ENCODE assay signal across 8 mouse cellular contexts in genomic region chr16:78577085-78577671, GRCm38 (mm10). TPM values are rescaled to one million over a fixed set of nuclear protein-coding genes. Genes with fewer than 3 reads are reported as not detected.
DNase-seq lines count a peak whose midpoint lies in the region; ATAC-seq and TF ChIP-seq lines count a peak whose summit lies in the region.

No protein-coding gene starts in this region.

- peak; percentile 27; the same call in 1 of the 2 replicates for ATAC-seq in heart, postnatal 0 days (ENCODE audit: insufficient read depth, low read depth)
- no peak for ATAC-seq in limb, embryonic 12.5 days (ENCODE audit: insufficient number of reproducible peaks, insufficient read depth, low FRiP score, low TSS enrichment, low read depth)
- peak; percentile 19 for ATAC-seq in midbrain, embryonic 15.5 days (replicated peaks)

- H3K36me3 ChIP-seq in testis, adult 2 months (ENCODE audit: control insufficient read depth, insufficient read depth, low read length), result no peaks in the 10 kb centered on the region; the same call in 1 of the 2 replicates
- H3K36me3 ChIP-seq in heart, postnatal 0 days (replicated peaks; ENCODE audit: control insufficient read depth, insufficient read depth, low read length), result no peaks in the 10 kb centered on the region
- H3K36me3 ChIP-seq in limb, embryonic 12.5 days, result peaks cover 6% of the 10 kb centered on the region; the same call in 1 of the 2 replicates
- H3K36me3 ChIP-seq in midbrain, embryonic 15.5 days (replicated peaks), result no peaks in the 10 kb centered on the region

- peaks cover 4% of the 10 kb centered on the region for H3K4me1 ChIP-seq in testis, adult 2 months (ENCODE audit: control insufficient read depth, insufficient read depth, low read length)
- no peaks in the 10 kb centered on the region; the same call in 1 of the 2 replicates for H3K4me1 ChIP-seq in heart, postnatal 0 days (ENCODE audit: control insufficient read depth, insufficient read depth)
- H3K4me1 ChIP-seq in limb, embryonic 12.5 days (replicated peaks), result peaks cover 28% of the 10 kb centered on the region
- H3K4me1 ChIP-seq in midbrain, embryonic 15.5 days, result peaks cover 27% of the 10 kb centered on the region

- no peak for TF ChIP-seq POLR2A in testis, adult 2 months (IDR thresholded peaks at IDR 0.05; ENCODE audit: control insufficient read depth, low read depth, low read length)

- WGBS in heart, postnatal 0 days, result 22% methylated on average over 14 of the region's 14 CpGs
- WGBS in limb, embryonic 12.5 days, result 27% methylated on average over 14 of the region's 14 CpGs
- WGBS in midbrain, embryonic 15.5 days, result 19% methylated on average over 14 of the region's 14 CpGs

- H3K4me2 ChIP-seq in heart, postnatal 0 days (ENCODE audit: low read depth, low read length), result peak overlapping the region; percentile 71
- peak overlapping the region; percentile 62 for H3K4me2 ChIP-seq in limb, embryonic 12.5 days
- H3K4me2 ChIP-seq in midbrain, embryonic 15.5 days, result peak overlapping the region; percentile 76

- H3K4me3 ChIP-seq in testis, adult 2 months (ENCODE audit: control insufficient read depth, low read depth, low read length), result peak overlapping the region; percentile 87; the same call in 1 of the 2 replicates
- peak overlapping the region; percentile 66 for H3K4me3 ChIP-seq in heart, postnatal 0 days (ENCODE audit: low read depth, low read length)
- peak overlapping the region; percentile 76 for H3K4me3 ChIP-seq in limb, embryonic 12.5 days (replicated peaks)
- H3K4me3 ChIP-seq in midbrain, embryonic 15.5 days, result peak overlapping the region; percentile 83

- no peak for TF ChIP-seq CTCF in testis, adult 2 months (IDR thresholded peaks at IDR 0.05; ENCODE audit: control insufficient read depth, insufficient read depth, insufficient replicate concordance, low read depth, low read length)
- TF ChIP-seq CTCF in heart, postnatal 0 days (IDR thresholded peaks at IDR 0.05; ENCODE audit: low read depth), result no peak

- peak overlapping the region; percentile 37; the same call in 1 of the 2 replicates for H3K27ac ChIP-seq in testis, adult 2 months (ENCODE audit: control insufficient read depth, insufficient read depth, low read depth, low read length)
- peak overlapping the region; percentile 83 for H3K27ac ChIP-seq in heart, postnatal 0 days (ENCODE audit: low read depth)
- peak overlapping the region; percentile 95 for H3K27ac ChIP-seq in limb, embryonic 12.5 days
- H3K27ac ChIP-seq in midbrain, embryonic 15.5 days, result peak overlapping the region; percentile 79

- H3K27me3 ChIP-seq in testis, adult 2 months (ENCODE audit: control insufficient read depth, insufficient read depth, low read length), result no peaks in the 10 kb centered on the region
- H3K27me3 ChIP-seq in heart, postnatal 0 days (ENCODE audit: control insufficient read depth, insufficient read depth, low read length), result no peaks in the 10 kb centered on the region
- no peaks in the 10 kb centered on the region for H3K27me3 ChIP-seq in limb, embryonic 12.5 days
- no peaks in the 10 kb centered on the region for H3K27me3 ChIP-seq in midbrain, embryonic 15.5 days (replicated peaks)

- no peaks in the 10 kb centered on the region for H3K9me3 ChIP-seq in heart, postnatal 0 days (replicated peaks; ENCODE audit: control insufficient read depth, low read length)
- 0 out of 2 replicates have a peak, but pooled peaks cover 4% of the 10 kb centered on the region for H3K9me3 ChIP-seq in limb, embryonic 12.5 days
- H3K9me3 ChIP-seq in midbrain, embryonic 15.5 days, result no peaks in the 10 kb centered on the region

- TF ChIP-seq EP300 in heart, postnatal 0 days (IDR thresholded peaks at IDR 0.05; ENCODE audit: low read depth), result no peak

- H3K9ac ChIP-seq in heart, postnatal 0 days (replicated peaks; ENCODE audit: low read depth, low read length), result peak overlapping the region; percentile 62; the same call in 1 of the 2 replicates
- peak overlapping the region; percentile 89 for H3K9ac ChIP-seq in limb, embryonic 12.5 days (replicated peaks)
- peak overlapping the region; percentile 63 for H3K9ac ChIP-seq in midbrain, embryonic 15.5 days

- DNase-seq in testis, postnatal 10 days (ENCODE audit: low spot score), result no peak
- peak; percentile 53 for DNase-seq in embryo, embryonic 10.5 days (ENCODE audit: low spot score)
- peak; percentile 57 for DNase-seq in heart, postnatal 0 days (ENCODE audit: low spot score)
- DNase-seq in layer of hippocampus, postnatal 36 days, result no peak
- DNase-seq in gastrocnemius, postnatal 25 days, result no peak

RNA-seq across cellular contexts. Expression of gene D16Ertd472e, which starts 0.7 kb away (rescaled TPM):
- 41.7 and 43.2 TPM in 2 replicates for polyA plus RNA-seq in testis, adult 2 months (2012; rRNA removed)
- 8.4 and 13.4 TPM in 2 replicates for total RNA-seq in heart, postnatal 0 days (2014; rRNA removed; ENCODE audit: low replicate concordance)
- 4.5 and 5.1 TPM in 2 replicates for polyA plus RNA-seq in heart, postnatal 0 days (2015; fragmentation: Nextera tagmentation; extraction: Ambion mirVana)
- 24.6 and 27.8 TPM in 2 replicates for polyA plus RNA-seq in limb, embryonic 12.5 days (2016; fragmentation: Nextera tagmentation; extraction: Ambion mirVana)
- 7.5 and 8.1 TPM in 2 replicates for polyA plus RNA-seq in midbrain, embryonic 15.5 days (2015; fragmentation: Nextera tagmentation; extraction: Ambion mirVana)
- 10 to 100 TPM; 13.4 to 15.0 TPM for total RNA-seq in layer of hippocampus, postnatal 36 days (2021)
- total RNA-seq in gastrocnemius, postnatal 25 days (2021), result 1 to 10 TPM; 3.4 to 4.1 TPM

Comparison
In these comparisons a context has a peak if more than half of its experiments do, and no peak if none do; other contexts are left out.
1. H3K27ac ChIP-seq: peak in every context shown above with its lines; median percentile 95 in limb, embryonic 12.5 days; 83 in heart, postnatal 0 days; 79 in midbrain, embryonic 15.5 days; 37 in testis, adult 2 months.
2. DNase-seq: peak in embryo, embryonic 10.5 days (single experiment) and heart, postnatal 0 days (single experiment); none in testis, postnatal 10 days (single experiment), layer of hippocampus, postnatal 36 days (0 of 2) and gastrocnemius, postnatal 25 days (single experiment).
3. Peak in every context shown above with its lines, with median percentiles within 50 percentile points of each other: H3K4me3 ChIP-seq, H3K4me2 ChIP-seq and H3K9ac ChIP-seq.